ENCODE assay signal across 22 mouse cellular contexts in genomic region chr4:141468576-141468975, GRCm38 (mm10). TPM values are rescaled to one million over a fixed set of nuclear protein-coding genes. Genes with fewer than 3 reads are reported as not detected.
DNase-seq lines count a peak whose midpoint lies in the region; ATAC-seq lines count a peak whose summit lies in the region.
"Had no signal": no experiment of that assay in that cellular context is flagged by ENCODE, and none has a peak within 500 bp of the region (broad histone marks: within the 10 kb centered on the region; RNA-seq: fewer than 3 reads in every experiment).

No protein-coding gene starts in this region.

- H3K36me3 ChIP-seq in forebrain, embryonic 16.5 days (ENCODE audit: control insufficient read depth, insufficient read depth), result peaks cover 81% of the 10 kb centered on the region
- peaks cover 99% of the 10 kb centered on the region for H3K36me3 ChIP-seq in forebrain, embryonic 14.5 days (ENCODE audit: control insufficient read depth, insufficient read depth, low read length)

- intact Hi-C loops in left cerebral cortex, postnatal 4 days (cut with DNase I), result no loop called here
- intact Hi-C loops in left cerebral cortex, postnatal 36 days (cut with DNase I), result no loop called here

- H3K9ac ChIP-seq in forebrain, embryonic 16.5 days (replicated peaks; ENCODE audit: low read depth, low read length), result no peak overlapping the region
- no peak overlapping the region for H3K9ac ChIP-seq in forebrain, embryonic 14.5 days (ENCODE audit: low read length)
- H3K9ac ChIP-seq: forebrain, postnatal 0 days; heart, embryonic 12.5 days; liver, embryonic 14.5 days had no signal

- 51% methylated on average over 10 of the region's 10 CpGs for WGBS in forebrain, embryonic 16.5 days
- 65% methylated on average over 10 of the region's 10 CpGs for WGBS in forebrain, embryonic 14.5 days

- ATAC-seq in forebrain, embryonic 16.5 days, result no peak
- no peak for ATAC-seq in forebrain, embryonic 14.5 days
- no peak for ATAC-seq in megakaryocyte progenitor cell, adult 5-6 weeks (replicated peaks; ENCODE audit: poor library complexity)
- ATAC-seq: forebrain, postnatal 0 days had no signal

- H3K27me3 ChIP-seq in forebrain, embryonic 16.5 days (replicated peaks; ENCODE audit: control insufficient read depth, insufficient read depth, low read length), result no peaks in the 10 kb centered on the region
- H3K27me3 ChIP-seq in forebrain, embryonic 14.5 days (replicated peaks; ENCODE audit: control insufficient read depth, insufficient read depth, low read length), result no peaks in the 10 kb centered on the region
- H3K27me3 ChIP-seq: heart, embryonic 12.5 days had no signal

- H3K4me2 ChIP-seq in forebrain, embryonic 16.5 days (ENCODE audit: low read length), result no peak overlapping the region
- H3K4me2 ChIP-seq in forebrain, embryonic 14.5 days (ENCODE audit: low read length), result no peak overlapping the region
- H3K4me2 ChIP-seq: heart, embryonic 12.5 days had no signal

- peak overlapping the region; percentile 23; the same call in 1 of the 2 replicates for H3K27ac ChIP-seq in forebrain, embryonic 16.5 days (ENCODE audit: low read length)
- no peak overlapping the region for H3K27ac ChIP-seq in forebrain, embryonic 14.5 days (ENCODE audit: low read depth, low read length)
- H3K27ac ChIP-seq: liver, embryonic 14.5 days had no signal

- no peaks in the 10 kb centered on the region for H3K9me3 ChIP-seq in forebrain, embryonic 16.5 days (ENCODE audit: control insufficient read depth, low read length)
- no peaks in the 10 kb centered on the region for H3K9me3 ChIP-seq in forebrain, embryonic 14.5 days (replicated peaks; ENCODE audit: control insufficient read depth, low read length)

- DNase-seq in forebrain, embryonic 14.5 days (ENCODE audit: low spot score), result no peak
- peak; percentile 61 for DNase-seq in left cerebral cortex, postnatal 4 days
- DNase-seq in left cerebral cortex, postnatal 36 days (ENCODE audit: low spot score in 2 of 2), result no peak
- DNase-seq in MN1 (ENCODE audit: low spot score), result peak; percentile 57
- peak; percentile 78 for DNase-seq in cerebellum, adult 9-11 months
- DNase-seq in right cerebral cortex, adult 18-20 months, result no peak
- DNase-seq: adrenal gland, adult 8-10 months; B cell, adult 2 months; forebrain, postnatal 0 days; gastrocnemius, postnatal 14 days; heart, postnatal 36 days; kidney, postnatal 14 days; right cerebral cortex, postnatal 25 days; thymus, adult 18-20 months had no signal

- H3K4me3 ChIP-seq in forebrain, embryonic 16.5 days (replicated peaks; ENCODE audit: low read length), result no peak overlapping the region
- no peak overlapping the region for H3K4me3 ChIP-seq in forebrain, embryonic 14.5 days (ENCODE audit: low read depth, low read length)
- H3K4me3 ChIP-seq: erythroblast, embryonic 14.5 days; heart, embryonic 12.5 days had no signal

- no peaks in the 10 kb centered on the region for H3K4me1 ChIP-seq in forebrain, embryonic 16.5 days (replicated peaks; ENCODE audit: control insufficient read depth, insufficient read depth, low read length)
- H3K4me1 ChIP-seq in forebrain, embryonic 14.5 days (ENCODE audit: control insufficient read depth, insufficient read depth, low read length), result no peaks in the 10 kb centered on the region
- H3K4me1 ChIP-seq: heart, embryonic 12.5 days had no signal

RNA-seq across cellular contexts. Expression of gene Zbtb17, which starts 24.1 kb away (rescaled TPM):
- polyA plus RNA-seq in forebrain, embryonic 16.5 days (2015; fragmentation: Nextera tagmentation; extraction: Ambion mirVana), result 62.0 and 64.2 TPM in 2 replicates
- 41.3 and 46.5 TPM in 2 replicates for polyA plus RNA-seq in forebrain, embryonic 14.5 days (2014; fragmentation: Nextera tagmentation; extraction: Ambion mirVana)
- total RNA-seq in left cerebral cortex, postnatal 4 days (2021), result 10 to 100 TPM; 32.7 to 35.3 TPM
- total RNA-seq in left cerebral cortex, postnatal 36 days (2021), result 10 to 100 TPM; 41.1 to 42.4 TPM
- 12.0 and 14.0 TPM in 2 replicates for total RNA-seq in megakaryocyte progenitor cell, adult 5-6 weeks (2015)
- total RNA-seq in megakaryocyte progenitor cell, adult 5-6 weeks (2017), result 15.2 and 21.3 TPM in 2 replicates

RNA-seq across cellular contexts. Expression of gene Srarp, which starts 32.7 kb away (rescaled TPM):
- polyA plus RNA-seq in forebrain, embryonic 16.5 days (2015; fragmentation: Nextera tagmentation; extraction: Ambion mirVana), result not detected in 2 replicates
- 0.33 TPM in 1 of 2 replicates, not detected in the other for polyA plus RNA-seq in forebrain, embryonic 14.5 days (2014; fragmentation: Nextera tagmentation; extraction: Ambion mirVana)
- total RNA-seq in left cerebral cortex, postnatal 4 days (2021), result 1 to 10 TPM; 1.5 to 1.8 TPM
- total RNA-seq in left cerebral cortex, postnatal 36 days (2021), result 1 to 10 TPM; 4.2 to 5.2 TPM
- total RNA-seq in megakaryocyte progenitor cell, adult 5-6 weeks (2015), result not detected in 2 replicates
- total RNA-seq in megakaryocyte progenitor cell, adult 5-6 weeks (2017), result not detected in 2 replicates
- total RNA-seq: gastrocnemius, postnatal 14 days had no signal
- polyA plus RNA-seq: erythroblast, embryonic 14.5 days; heart, embryonic 12.5 days; limb, embryonic 11.5 days; liver, embryonic 14.5 days; neural tube, embryonic 11.5 days had no signal

RNA-seq across cellular contexts. Expression of gene Hspb7, which starts 48.0 kb away (rescaled TPM):
- polyA plus RNA-seq in forebrain, embryonic 16.5 days (2015; fragmentation: Nextera tagmentation; extraction: Ambion mirVana), result not detected in 2 replicates
- not detected in 2 replicates for polyA plus RNA-seq in forebrain, embryonic 14.5 days (2014; fragmentation: Nextera tagmentation; extraction: Ambion mirVana)
- total RNA-seq in left cerebral cortex, postnatal 4 days (2021), result not detected
- total RNA-seq in left cerebral cortex, postnatal 36 days (2021), result under 1 TPM; 0.18 to 0.47 TPM
- not detected in 2 replicates for total RNA-seq in megakaryocyte progenitor cell, adult 5-6 weeks (2015)
- total RNA-seq in megakaryocyte progenitor cell, adult 5-6 weeks (2017), result not detected in 2 replicates
- total RNA-seq: forebrain, postnatal 0 days had no signal
- polyA plus RNA-seq: erythroblast, embryonic 14.5 days; forebrain, postnatal 0 days; neural tube, embryonic 11.5 days had no signal

RNA-seq across cellular contexts. Expression of gene Clcnkb, which starts 52.8 kb away (rescaled TPM):
- 0.10 TPM in 1 of 2 replicates, not detected in the other for polyA plus RNA-seq in forebrain, embryonic 16.5 days (2015; fragmentation: Nextera tagmentation; extraction: Ambion mirVana)
- not detected in 2 replicates for polyA plus RNA-seq in forebrain, embryonic 14.5 days (2014; fragmentation: Nextera tagmentation; extraction: Ambion mirVana)
- total RNA-seq in left cerebral cortex, postnatal 4 days (2021), result not detected
- total RNA-seq in left cerebral cortex, postnatal 36 days (2021), result under 1 TPM in 1 of 2 experiments, not detected in 1; 0.84 TPM
- not detected in 2 replicates for total RNA-seq in megakaryocyte progenitor cell, adult 5-6 weeks (2015)
- not detected in 2 replicates for total RNA-seq in megakaryocyte progenitor cell, adult 5-6 weeks (2017)
- total RNA-seq: adrenal gland, adult 8-10 months; forebrain, postnatal 0 days; midbrain, postnatal 0 days had no signal
- polyA plus RNA-seq: erythroblast, embryonic 14.5 days; forebrain, postnatal 0 days; limb, embryonic 11.5 days; liver, embryonic 14.5 days; neural tube, embryonic 11.5 days had no signal

Comparison
In these comparisons a context has a peak if more than half of its experiments do, and no peak if none do; other contexts are left out.
1. DNase-seq: peak in left cerebral cortex, postnatal 4 days (single experiment), MN1 (single experiment) and cerebellum, adult 9-11 months (single experiment); none in forebrain, embryonic 14.5 days (single experiment), left cerebral cortex, postnatal 36 days (0 of 2) and right cerebral cortex, adult 18-20 months (single experiment).